Mouse (Mus musculus): ENCODE results near the gene Gm2310.
"Not testable (repeated sequence)": the region's sequence is repeated elsewhere in the genome, so short reads cannot be mapped to it uniquely, and the experiment has no call there.

Gene Gm2310

GRCm38 (mm10) chr15:8519853-8520252 is at the start of gene Gm2310:
TSS of gene Gm2310 (minus strand) at chr15:8519953.
- ATAC-seq (ENCODE audit: low TSS enrichment) = not testable (repeated sequence)

- peak; percentile 97 for ATAC-seq (ENCODE audit: low TSS enrichment)
Observed at GRCm38 (mm10) chr15:8568645-8569528, 49.1 kb upstream of the Gm2310 start.

DNA sequence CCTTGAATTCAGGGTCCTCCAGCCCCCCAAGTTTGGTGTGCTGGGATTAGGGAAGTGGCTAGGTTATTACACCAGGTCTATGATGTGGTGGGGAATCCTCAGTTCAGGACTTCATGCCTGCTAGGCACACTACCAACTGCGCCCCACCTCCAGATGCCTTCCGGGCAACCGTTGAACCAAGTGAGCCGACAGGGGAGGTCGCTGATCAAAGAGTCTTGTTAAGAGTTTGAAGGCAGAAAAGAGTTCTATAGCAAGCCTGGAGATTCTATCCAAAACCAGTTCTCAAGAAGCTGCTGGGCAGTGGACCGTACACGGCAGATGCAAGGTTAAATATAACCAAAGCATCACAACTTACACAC is 48.5 kb upstream of the Gm2310 start:
- no peak for ATAC-seq (ENCODE audit: low TSS enrichment)

GRCm38 (mm10) chr15:8565416-8565815 is 45.7 kb upstream of the Gm2310 start:
- no peak for ATAC-seq (ENCODE audit: low TSS enrichment)

GRCm38 (mm10) chr15:8564331-8564730 is 44.6 kb upstream of the Gm2310 start:
- no peak for ATAC-seq (ENCODE audit: low TSS enrichment)

DNA sequence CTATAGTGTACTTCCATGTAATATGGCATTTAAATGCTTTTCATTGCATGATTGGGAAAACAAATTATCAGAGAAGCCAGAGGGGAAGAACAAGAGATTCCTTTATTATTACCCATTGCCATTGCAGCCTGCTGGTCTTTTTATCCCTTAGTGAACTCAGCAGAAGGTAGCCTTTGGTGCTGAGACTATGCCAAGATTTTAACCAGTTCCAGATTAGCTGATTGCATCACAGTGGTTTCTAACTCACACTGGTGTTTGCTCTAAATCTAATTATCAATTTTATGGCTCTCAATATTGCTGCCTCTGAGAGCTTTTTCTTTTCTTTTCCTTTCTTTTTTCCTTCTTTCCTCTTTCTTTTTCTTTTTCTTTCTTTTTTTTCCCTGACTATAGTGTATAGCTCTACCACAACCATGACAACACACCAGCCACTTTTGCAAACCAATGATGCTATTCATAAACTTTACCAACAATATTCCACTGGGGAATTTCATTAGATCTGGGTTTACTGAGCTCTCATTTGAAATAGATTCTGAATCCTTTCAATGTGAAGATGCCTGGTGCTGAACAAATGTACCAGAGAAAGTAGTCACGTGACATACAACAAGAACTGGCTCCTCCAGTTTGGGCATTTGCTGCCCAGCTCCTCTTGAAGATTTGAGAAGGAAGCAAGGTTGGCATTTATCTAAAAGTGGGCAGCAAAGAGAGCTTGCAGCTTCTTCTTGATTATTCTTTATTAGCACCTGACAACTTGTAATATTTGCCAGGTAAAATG is 43.9 kb upstream of the Gm2310 start:
- ATAC-seq (ENCODE audit: low TSS enrichment) = no peak

DNA sequence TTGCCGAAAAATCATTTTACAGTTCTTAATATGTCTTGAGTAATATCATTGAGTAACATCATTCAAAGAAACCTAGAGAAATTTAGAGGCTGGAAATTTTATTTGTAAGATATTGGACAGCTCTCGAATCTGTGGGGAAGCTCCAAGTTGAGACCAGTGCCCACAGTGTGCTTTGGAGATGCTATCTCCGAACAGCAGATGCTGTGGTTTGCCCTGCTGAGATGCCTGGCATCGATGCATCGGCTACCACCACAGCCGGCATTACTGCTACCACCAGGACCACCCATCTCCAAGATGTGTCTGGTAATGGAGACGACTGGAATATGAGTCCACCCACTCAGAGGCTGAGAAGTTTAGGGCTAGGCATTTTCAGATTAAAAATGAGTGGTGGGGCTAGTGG is 43.0 kb upstream of the Gm2310 start:
- ATAC-seq (ENCODE audit: low TSS enrichment) = no peak

DNA sequence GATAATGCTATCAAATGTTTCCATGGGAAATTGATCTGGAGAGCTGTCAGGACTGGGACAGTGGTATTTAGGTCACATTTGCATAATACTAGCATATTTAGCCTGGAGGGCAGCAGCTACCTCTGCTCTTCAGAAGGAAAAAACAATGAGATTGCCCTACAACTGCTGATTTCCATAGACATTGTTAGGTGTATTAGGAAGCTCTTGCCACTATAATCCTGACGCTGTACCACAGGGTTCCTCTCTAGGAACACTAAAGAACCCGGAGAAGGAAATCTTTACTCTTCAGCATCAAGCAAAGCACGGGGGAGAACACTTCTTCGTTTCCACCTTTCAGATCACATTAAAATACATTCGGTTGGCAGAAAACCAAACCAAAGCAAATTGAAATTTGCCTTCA is 11.4 kb upstream of the Gm2310 start:
- ATAC-seq (ENCODE audit: low TSS enrichment) = no peak

GRCm38 (mm10) chr15:8512957-8513356 is 6.8 kb downstream of the Gm2310 start:
- no peak for ATAC-seq (ENCODE audit: low TSS enrichment)

GRCm38 (mm10) chr15:8511861-8512260 is 7.9 kb downstream of the Gm2310 start:
- ATAC-seq (ENCODE audit: low TSS enrichment) = peak; percentile 95

DNA sequence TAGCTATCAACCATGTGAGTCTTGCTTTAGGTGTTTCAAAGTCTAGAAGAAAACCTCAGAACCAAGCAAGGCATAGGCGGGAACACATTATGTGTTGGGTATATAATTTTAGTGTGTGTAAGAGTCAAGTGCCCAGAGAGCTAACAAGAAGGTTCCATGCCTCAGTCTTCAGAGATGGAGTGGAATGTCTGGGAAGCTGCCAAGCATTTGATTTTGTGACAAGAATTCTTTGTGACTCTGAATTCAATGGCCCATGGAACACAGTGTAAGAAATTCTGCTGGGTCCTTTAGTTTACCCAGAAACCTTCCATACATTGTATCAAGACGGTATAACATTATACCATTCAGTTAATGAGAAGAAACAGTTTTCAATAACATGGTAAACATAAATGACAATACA is 17.3 kb downstream of the Gm2310 start:
- ATAC-seq (ENCODE audit: low TSS enrichment) = no peak

GRCm38 (mm10) chr15:8485261-8485660 is 34.5 kb downstream of the Gm2310 start:
- no peak for ATAC-seq (ENCODE audit: low TSS enrichment)

- no peak for ATAC-seq (ENCODE audit: low TSS enrichment)
Observed at GRCm38 (mm10) chr15:8469006-8469575, 50.7 kb downstream of the Gm2310 start.

Measured in frontal cortex, adult (tissue).